Mouse (Mus musculus) adrenal gland, adult 8-10 months (tissue): Measurements from ENCODE around the gene Araf. TPM values are rescaled to one million over a fixed set of nuclear protein-coding genes. Genes with fewer than 3 reads are reported as not detected.
A peak's percentile ranks its signal among the peaks of the same experiment; 100 is the strongest.

Source experiments
- DNase-seq: peaks from one replicate; pipeline ENCODE4 v3.0.0; 2022
- microRNA-seq, 2 experiments: library from miRNA; unstranded; fragments of <30 nt; microRNA quantifications; one replicate each; pipeline ENCODE4 v1.2.0; 2022
- total RNA-seq, 4 experiments: library from RNA; stranded (reverse); gene quantifications; 2 replicates each; pipeline ENCODE4 v1.2.4; 2022

Gene Araf
- total RNA-seq, 4 experiments from 2014 or later = 135 to 208 (median 162) TPM

GRCm38 (mm10) chrX:20848256-20848984 lies 50.8 kb downstream of the Araf start:
- peak; percentile 91 for DNase-seq

DNA sequence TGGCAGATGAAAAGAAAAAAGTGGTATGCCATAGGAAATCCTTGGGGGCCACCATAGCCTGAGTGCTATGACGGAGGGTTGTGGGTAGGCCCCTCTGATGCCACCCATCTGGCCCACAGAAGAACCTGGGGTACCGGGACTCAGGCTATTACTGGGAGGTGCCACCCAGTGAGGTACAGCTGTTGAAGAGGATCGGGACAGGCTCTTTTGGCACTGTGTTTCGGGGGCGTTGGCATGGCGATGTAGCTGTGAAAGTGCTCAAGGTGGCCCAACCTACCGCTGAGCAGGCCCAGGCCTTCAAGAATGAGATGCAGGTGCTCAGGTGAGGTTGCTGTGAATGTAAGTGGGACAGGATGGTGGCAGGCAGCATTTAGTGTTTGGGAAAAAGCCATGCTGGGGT lies 56.2 kb downstream of the Araf start:
- DNase-seq = no peak

DNA sequence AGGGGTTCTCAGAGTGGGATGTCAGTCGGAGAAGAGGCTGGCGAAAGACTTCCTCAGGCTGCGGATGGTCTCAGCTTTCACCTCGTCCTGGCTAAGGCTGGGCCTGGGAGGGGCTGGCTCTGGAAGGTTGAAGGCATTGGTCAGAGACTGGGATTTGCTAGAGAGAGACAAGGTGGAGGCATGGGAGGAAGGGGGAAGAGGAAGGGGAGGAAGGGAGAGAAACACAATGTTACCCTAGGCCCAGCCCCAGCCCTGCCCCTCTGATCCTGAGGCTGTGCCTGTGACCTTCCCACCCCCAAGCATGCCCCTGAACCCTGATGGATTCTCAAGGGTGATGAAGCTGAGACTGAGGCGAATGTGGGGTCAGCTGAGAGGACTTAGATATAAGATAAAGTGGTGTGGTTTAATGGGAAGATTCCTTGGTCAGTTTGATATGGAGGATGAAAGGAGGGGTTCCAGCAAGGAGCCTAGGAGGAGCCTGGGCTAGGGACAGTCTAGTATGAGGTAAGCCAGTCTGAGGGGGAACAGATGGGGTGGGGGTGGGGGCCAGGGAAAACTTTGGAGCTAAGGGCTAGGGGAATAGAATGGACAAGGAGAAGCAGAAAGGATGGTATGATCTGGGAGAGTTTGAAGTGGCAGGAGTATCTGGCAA lies 64.0 kb downstream of the Araf start:
- no peak for DNase-seq

DNA sequence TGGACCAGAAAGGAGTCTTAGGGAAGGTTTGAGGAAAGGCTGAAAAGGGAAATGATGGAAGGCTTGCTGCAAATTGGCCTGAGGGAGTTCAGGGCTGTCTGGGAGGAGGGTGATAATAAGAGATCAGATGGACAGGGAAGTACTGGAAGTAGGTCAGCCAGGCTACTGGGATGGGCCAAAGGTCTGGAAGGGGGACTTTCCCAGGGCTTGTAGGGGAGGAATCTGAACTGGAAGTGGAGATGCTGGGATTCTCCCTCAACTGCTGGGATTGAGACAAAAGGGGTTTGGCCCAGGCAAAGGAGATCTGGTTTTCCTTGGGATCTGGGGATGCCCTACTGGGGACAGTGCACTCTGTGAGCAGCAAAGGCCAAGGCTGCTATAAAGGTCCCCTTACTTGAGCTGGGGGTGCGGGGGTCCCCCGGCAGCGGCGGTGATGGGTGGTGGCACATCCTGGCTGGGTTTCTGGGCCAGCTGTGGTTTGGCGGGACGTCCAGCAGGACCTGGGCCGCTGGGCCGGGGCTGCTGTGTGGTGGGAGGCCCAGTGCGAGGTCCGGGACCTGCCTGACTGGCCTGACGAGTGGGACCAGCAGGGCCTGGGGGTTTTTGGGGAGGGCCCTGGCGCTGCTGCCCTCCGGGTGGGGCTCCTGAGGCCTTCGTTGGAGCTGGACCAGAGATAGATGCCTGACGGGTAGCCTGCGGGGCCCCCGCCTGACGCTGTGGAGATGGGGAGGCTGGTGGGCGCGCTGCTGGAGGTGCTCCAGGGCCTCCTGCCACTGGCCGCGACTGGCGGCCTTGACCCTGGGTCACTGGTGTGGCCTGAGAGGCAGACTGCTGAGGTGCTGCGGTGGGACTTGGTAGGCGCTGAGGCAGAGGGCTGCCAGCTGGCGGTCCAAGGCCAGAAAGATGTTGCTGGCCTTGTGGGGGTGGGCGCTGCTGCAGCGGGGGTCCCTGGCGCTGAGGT lies 64.8 kb downstream of the Araf start:
- no peak for DNase-seq

- no peak for DNase-seq
Observed at GRCm38 (mm10) chrX:20863161-20864101, 65.8 kb downstream of the Araf start.

GRCm38 (mm10) chrX:20868091-20868490 lies 70.5 kb downstream of the Araf start:
- DNase-seq = no peak

DNA sequence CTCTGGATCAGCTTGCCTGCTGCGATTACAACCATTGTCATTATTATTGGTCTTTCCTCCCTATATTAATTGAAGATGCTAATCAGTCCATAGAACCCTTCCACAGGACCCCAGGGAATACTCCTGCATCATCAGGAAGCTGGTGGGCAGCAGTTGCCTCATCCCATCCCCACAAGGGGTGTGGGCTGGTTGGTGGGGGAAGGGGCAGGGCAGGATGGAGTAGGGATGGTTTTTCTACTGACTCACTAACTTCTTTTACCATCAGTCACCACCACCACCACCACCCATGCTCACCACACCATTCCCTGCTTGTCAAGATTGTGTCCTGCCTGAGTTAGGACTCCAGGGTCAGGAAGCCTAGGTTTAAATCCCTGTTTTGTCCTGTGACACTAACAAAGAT lies 71.6 kb downstream of the Araf start:
- DNase-seq = no peak

- peak; percentile 68 for DNase-seq
Observed at GRCm38 (mm10) chrX:20869962-20870513, 72.4 kb downstream of the Araf start, which contains the start of gene Timp1. Gene Timp1, plus strand, starts transcription at chrX:20870166.

DNA sequence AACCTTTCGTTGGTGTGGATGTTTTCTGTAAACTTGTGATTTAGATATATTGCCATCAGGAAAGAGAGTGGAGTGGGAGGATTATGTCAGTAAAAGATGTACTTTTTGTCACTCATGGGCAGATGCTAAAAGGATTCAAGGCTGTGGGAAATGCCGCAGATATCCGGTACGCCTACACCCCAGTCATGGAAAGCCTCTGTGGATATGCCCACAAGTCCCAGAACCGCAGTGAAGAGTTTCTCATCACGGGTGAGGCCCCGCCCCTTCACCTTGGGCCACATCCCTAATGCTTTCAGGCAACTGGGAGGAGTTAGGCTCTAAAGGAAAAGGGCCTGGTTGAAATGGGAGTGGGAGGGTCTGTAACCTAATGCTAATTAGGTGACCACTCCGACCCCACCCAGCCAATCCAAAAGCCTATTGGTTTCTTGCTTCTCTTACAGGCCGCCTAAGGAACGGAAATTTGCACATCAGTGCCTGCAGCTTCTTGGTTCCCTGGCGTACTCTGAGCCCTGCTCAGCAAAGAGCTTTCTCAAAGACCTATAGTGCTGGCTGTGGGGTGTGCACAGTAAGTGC lies 75.4 kb downstream of the Araf start:
- DNase-seq = no peak

- DNase-seq = no peak
Observed at GRCm38 (mm10) chrX:20875241-20875640, 77.6 kb downstream of the Araf start.

DNA sequence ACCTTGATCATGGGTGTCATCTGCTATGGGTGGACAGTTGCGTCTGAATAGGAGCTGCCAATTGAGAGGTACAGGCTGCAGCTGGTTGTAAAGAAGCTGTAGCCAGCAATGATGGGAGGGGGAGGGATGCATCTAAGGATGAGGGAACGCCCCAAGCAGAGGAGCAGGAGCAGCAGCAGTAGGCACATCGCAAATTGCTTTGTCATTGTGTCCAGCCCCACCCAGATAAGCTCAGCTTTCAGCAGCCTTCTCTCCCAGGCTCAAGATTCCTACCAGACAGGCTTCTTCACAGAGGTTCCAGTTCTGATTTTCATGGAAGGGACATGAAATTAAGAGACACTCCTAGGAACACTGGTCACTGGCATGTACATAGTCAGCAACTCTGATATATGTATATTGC lies 112.5 kb downstream of the Araf start:
- DNase-seq = no peak

Small RNA genes within 50 kb of the gene (microRNA-seq; reads per million reads assigned to microRNA genes)
- gene Gm24824 (0 reads per million in 2 experiments), gene Mir5617 (0.35 to 0.50 reads per million in 2 experiments)

Other genes with a start within 250 kb of the Araf start
- gene Rgn, start 248.0 kb upstream of the Araf start, total RNA-seq = 1 to 10 TPM; 2.7 to 3.8 (median 3.7) TPM
- 10 to 100 TPM; 29.0 to 41.2 (median 40.0) TPM for gene Rbm10, start 180.3 kb upstream of the Araf start, total RNA-seq
- gene Ndufb11, start 180.2 kb upstream of the Araf start, total RNA-seq = 100 to 1,000 TPM; 217 to 320 (median 257) TPM
- 100 to 1,000 TPM; 423 to 601 (median 476) TPM for gene Uba1, start 139.5 kb upstream of the Araf start, total RNA-seq
- 100 to 1,000 TPM; 143 to 182 (median 161) TPM for gene Cdk16, start 109.9 kb upstream of the Araf start, total RNA-seq
- gene Usp11, start 93.9 kb upstream of the Araf start, total RNA-seq = 10 to 100 TPM; 35.6 to 56.0 (median 46.1) TPM
- gene Timp1, start 72.4 kb downstream of the Araf start, total RNA-seq = 10 to 100 TPM; 24.7 to 50.1 (median 29.6) TPM
- gene Syn1, start 123.2 kb downstream of the Araf start, total RNA-seq = 10 to 100 TPM in 3 of 4 experiments, 1 to 10 TPM in 1; 8.9 to 14.0 (median 11.8) TPM
- gene Cfp, start 133.7 kb downstream of the Araf start, total RNA-seq = 10 to 100 TPM in 3 of 4 experiments, 1 to 10 TPM in 1; 9.1 to 14.8 (median 12.3) TPM
- 10 to 100 TPM; 15.9 to 22.2 (median 17.8) TPM for gene Elk1, start 152.8 kb downstream of the Araf start, total RNA-seq
- gene Uxt, start 164.2 kb downstream of the Araf start, total RNA-seq = 10 to 100 TPM; 34.0 to 41.0 (median 40.8) TPM